ENCODE assay signal across 13 mouse cellular contexts in genomic region chr15:56956356-56956755, GRCm38 (mm10).
"Had no signal": no experiment of that assay in that cellular context is flagged by ENCODE, and none has a peak within 500 bp of the region (broad histone marks: within the 10 kb centered on the region; RNA-seq: fewer than 3 reads in every experiment).

No protein-coding gene starts in this region.

- H3K36me3 ChIP-seq: midbrain, embryonic 13.5 days had no signal

- H3K9me3 ChIP-seq: midbrain, embryonic 13.5 days had no signal

- H3K27me3 ChIP-seq: midbrain, embryonic 13.5 days had no signal

- H3K4me1 ChIP-seq: midbrain, embryonic 13.5 days had no signal

- H3K9ac ChIP-seq: liver, embryonic 14.5 days; midbrain, embryonic 13.5 days had no signal

- H3K4me3 ChIP-seq: layer of hippocampus, adult 2 months; midbrain, embryonic 13.5 days had no signal

- H3K27ac ChIP-seq: kidney, postnatal 0 days; layer of hippocampus, adult 2 months; liver, embryonic 14.5 days; midbrain, embryonic 13.5 days; stomach, postnatal 0 days had no signal

- ATAC-seq: lung, postnatal 0 days; midbrain, embryonic 13.5 days had no signal

- DNase-seq: kidney, adult 9 months; kidney, postnatal 4 days; left cerebral cortex, postnatal 4 days; lung, adult 2 months; lung, postnatal 36 days; right cerebral cortex, postnatal 14 days; thymus, postnatal 4 days had no signal

- H3K4me2 ChIP-seq: midbrain, embryonic 13.5 days had no signal
